Mouse (Mus musculus): ENCODE measurements around the gene Hoxd4. TPM values are rescaled to one million over a fixed set of nuclear protein-coding genes. Genes with fewer than 3 reads are reported as not detected.

Hoxd4 gene
- total RNA-seq, 2 experiments from 2014 or later: 0.55 to 0.57 TPM

- DNase-seq: no peak
- intact Hi-C loops (cut with DNase I): no loop called here
Measured at GRCm38 (mm10) chr2:74738623-74739475, 27.1 kb downstream of the Hoxd4 start.

GRCm38 (mm10) chr2:74739476-74739800, 27.7 kb downstream of the Hoxd4 start:
- intact Hi-C loops (cut with DNase I): no loop called here
- no peak for DNase-seq

GRCm38 (mm10) chr2:74739869-74740268, 28.1 kb downstream of the Hoxd4 start:
- no peak for DNase-seq
- intact Hi-C loops (cut with DNase I): no loop called here

DNA sequence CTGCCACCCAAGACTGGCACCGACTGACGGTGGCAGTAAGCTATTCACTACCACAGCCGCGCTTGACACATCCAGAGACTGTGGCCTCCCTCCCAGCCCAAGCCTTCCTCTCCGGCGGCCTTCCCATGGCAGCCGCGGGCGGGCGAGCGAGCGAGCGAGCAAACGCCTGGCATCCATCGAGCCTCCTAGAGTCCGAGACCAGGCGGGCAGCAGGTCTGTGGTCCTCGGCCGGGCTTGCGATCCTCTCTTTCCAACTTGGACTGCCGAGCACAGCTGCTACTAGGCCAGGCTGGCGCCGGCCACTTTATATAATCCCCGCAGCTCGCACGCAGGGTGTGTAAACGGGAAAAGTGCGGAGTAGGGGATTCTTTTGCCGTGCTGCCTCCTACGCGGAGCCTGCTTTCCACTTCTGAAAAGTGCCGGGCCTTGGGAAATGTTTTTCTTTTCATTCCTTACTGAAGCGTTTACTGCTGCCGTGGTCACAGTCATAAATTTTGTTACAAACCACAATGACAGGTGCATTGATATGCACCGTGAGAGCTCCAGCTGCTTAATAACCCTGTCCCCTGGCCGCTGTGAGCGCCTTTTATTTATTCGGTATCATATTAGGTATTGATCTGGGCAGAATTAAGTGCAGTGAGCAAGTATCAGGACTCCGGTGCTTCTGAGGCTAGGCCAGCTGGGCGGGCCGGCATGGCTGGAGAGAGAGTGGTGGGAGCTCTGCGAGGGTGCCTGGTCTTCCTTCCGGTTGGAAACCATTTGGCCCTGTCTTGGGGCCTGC, 28.8 kb downstream of the Hoxd4 start:
- no peak for DNase-seq
- intact Hi-C loops (cut with DNase I): no loop called here

DNA sequence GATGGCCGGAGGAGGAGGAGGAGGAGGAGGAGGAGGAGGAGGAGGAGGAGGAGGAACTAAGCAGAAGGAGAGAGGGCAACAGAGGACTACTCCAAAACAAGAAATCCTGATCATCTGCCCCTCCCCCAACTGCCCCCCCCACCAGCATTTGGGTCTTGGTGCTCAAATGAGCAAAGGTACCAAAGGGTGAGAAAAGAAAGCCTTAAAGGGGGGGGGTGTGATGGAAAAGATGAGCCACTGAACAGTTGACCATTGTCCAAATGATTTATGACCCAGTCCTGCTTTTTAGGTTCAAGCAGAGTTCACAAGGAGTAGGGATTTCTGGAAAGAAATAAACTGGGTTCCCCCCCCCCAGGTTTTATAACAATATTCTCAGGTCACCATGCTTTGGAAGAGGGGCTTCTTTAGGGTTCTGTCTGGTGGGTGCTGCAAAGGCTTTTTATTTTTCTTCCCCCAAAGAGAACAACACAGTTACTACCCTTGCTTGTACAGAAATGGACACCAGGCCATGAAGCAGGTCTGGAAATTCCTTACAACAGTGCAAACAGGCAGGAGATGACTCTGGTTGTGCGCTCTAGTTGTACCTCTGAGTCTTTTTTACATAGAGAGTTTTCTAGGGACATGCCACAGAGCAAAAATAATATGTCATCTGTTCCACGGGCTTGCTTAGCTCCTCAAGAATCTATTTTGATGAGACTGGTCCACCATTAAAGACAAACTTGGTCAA, 29.7 kb downstream of the Hoxd4 start:
- intact Hi-C loops (cut with DNase I): no loop called here
- no peak for DNase-seq

DNA sequence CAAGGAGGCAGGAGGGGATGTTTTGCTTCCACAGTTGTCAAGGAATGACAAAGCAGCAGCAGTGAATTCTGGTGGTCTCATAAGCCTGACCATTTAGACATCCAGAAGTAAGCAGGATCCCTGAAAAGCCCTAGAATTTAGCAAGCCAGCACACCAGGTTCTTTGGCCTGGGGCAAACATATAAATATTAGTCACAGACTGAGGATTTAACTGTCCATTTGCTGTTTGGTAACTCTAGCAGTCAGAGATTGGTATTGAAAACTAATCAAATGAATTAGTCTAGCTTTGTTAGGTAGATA, 30.2 kb downstream of the Hoxd4 start:
- no peak for DNase-seq
- intact Hi-C loops (cut with DNase I): no loop called here

DNA sequence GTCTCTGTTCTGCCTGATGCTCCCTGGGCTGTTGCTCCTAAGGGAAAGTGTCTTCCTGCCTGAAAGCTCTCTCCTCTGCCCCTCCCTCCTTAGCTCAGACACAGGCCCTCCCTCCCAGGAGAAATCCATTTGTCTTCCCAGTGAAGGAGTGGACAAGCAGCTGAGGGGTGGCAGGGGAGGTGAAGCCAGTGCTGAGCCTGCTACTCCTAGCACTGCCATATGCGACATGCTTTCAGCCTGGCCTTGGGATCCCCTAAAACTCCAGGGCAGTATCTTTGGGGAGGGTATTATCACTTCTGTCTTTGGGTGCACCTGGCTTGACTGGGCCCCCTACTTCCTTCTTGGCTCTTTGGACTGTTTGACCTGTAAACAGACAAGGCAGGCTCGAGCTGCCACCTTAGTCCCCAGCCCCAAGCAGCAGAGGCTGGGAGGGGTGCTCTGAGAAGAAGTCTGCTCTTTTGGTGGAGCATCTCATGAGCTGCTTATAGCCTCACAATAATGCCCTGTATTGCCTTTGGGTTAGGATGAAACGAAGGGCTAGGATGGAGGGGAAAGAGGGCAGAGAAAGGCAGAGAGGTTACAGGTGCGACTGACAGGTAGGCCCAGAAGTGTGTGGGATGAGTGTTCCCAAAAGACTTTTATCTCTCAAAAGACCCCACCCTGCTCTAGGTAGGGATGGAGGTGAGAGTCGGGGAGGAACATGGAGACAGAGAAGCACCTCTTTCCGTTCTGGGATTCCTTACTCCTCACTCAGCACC, 34.0 kb downstream of the Hoxd4 start:
- intact Hi-C loops (cut with DNase I): no loop called here
- DNase-seq: no peak

GRCm38 (mm10) chr2:74746298-74746921, 34.7 kb downstream of the Hoxd4 start:
- DNase-seq: no peak
- intact Hi-C loops (cut with DNase I): no loop called here

GRCm38 (mm10) chr2:74747006-74747405, 35.3 kb downstream of the Hoxd4 start:
- DNase-seq: no peak

DNA sequence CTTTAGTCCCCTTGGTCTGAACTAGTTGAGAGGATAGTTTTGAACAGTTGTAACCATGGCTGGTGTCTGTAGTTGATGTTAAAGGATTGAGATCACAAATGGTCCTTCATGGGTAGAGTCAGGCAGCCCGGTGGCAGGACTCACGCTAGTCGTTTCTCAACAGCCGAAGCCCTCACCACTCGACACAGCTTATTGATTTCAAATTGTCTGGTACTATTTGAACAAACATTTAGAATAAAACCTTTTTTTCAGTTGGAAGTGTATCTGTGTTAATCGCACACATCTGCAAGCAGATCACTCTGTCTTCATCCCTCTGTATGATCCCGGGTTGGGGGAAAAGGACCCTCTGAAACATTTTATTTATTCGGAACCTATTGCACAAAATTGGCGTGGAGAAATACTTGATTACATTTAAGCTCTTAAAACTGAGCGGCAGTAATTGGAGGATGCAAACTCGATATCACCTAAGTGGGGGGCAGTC, 36.0 kb downstream of the Hoxd4 start:
- intact Hi-C loops (cut with DNase I): no loop called here
- DNase-seq: no peak

More at GRCm38 (mm10) chr2:74747006-74747405, 35.3 kb downstream of the Hoxd4 start:
- intact Hi-C loops (cut with DNase I): no loop called here

DNA sequence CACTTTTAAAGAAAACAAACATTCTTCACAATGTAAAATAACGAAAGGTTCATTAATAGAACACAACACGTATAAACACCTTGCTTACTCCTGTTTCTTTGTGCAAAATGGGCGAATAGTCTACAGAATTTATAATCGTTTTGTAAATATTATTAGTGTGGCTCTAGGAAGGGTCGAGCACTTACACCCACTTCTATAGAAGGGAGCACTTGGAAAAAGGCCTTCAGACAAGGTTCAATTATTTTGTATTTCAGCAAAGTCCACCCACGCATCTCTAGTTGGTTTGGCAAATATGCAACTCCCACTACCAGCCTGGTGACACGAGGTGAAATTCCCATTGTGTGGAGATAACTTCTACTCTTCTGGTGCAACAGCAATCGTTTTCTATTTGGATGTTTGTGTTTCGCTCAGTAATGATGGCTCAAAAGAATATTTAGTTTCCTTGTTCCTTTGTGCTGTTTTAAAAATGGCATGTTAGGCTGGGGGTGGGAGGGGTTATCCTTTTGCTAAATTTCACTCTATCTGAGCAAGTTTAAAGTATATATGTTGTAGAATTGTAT, 36.8 kb downstream of the Hoxd4 start:
- intact Hi-C loops (cut with DNase I): no loop called here
- no peak for DNase-seq

DNA sequence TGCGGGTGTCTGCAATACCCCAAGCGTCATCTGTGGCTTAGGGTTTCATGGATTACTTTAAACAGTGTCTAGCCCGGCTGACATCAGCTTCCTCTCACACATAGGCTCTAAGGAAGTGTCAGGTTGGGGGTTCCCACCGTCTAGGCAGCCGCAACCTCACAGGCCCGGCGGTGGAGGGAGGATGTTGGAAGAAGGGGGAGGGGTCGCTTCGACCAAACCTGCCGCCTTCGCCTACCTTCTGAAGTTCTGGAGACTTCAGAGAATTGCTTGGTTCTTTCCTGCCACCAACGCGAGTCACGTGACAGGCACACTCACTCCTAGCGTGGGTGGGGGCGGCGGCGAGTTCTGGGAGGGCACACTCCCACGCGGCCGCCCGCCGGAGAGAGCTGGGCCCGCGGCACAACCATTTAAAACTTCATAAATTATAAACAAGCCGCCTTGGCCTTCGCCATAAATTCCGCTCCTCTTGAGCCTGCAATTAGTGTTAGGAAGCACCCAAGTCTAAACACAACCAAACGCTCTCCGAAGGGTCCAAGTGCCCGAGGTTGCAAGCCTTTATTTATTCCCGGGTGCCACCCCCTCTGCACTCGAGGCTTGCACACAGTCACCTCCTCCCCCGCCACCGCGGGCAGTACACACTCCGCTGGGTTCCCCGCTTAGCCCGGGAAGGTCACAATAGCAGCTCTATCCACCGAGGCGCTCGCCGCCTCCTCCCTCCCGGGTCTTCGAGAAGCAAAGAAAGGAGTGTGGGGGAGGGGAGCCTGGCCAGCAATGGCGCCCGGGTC, 37.8 kb downstream of the Hoxd4 start:
- intact Hi-C loops (cut with DNase I): no loop called here
- no peak for DNase-seq

- intact Hi-C loops (cut with DNase I): no loop called here
- no peak for DNase-seq
Measured at GRCm38 (mm10) chr2:74750731-74751250, 39.1 kb downstream of the Hoxd4 start.

DNA sequence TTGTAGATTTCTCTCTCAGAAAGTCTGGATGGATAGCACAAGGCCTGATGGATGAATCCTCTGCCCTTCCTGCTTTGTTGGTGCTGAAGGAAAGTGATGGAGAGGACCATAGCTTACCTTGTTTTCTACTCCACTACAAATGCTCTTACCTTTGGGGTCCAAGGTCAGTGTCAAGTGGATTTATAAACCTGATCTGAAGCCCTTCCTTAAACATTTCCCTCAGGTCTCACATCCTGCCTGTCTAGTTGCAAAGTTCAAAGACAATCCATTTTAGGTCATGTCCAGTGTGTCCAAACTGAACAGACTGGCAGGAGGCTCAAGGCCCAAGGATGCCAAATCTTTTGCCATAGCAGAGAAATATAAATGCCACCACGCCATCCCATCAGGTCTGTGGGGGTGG, 40.1 kb downstream of the Hoxd4 start:
- no peak for DNase-seq
- intact Hi-C loops (cut with DNase I): no loop called here

- no peak for DNase-seq
- intact Hi-C loops (cut with DNase I): no loop called here
Measured at GRCm38 (mm10) chr2:74752431-74753174, 40.9 kb downstream of the Hoxd4 start.

- DNase-seq: no peak
- intact Hi-C loops (cut with DNase I): no loop called here
Measured at GRCm38 (mm10) chr2:74753175-74753523, 41.4 kb downstream of the Hoxd4 start.

GRCm38 (mm10) chr2:74753711-74754110, 42.0 kb downstream of the Hoxd4 start:
- intact Hi-C loops (cut with DNase I): no loop called here
- DNase-seq: no peak

- intact Hi-C loops (cut with DNase I): no loop called here
- no peak for DNase-seq
Measured at GRCm38 (mm10) chr2:74760146-74760545, 48.4 kb downstream of the Hoxd4 start.

All from heart, postnatal 10 days (tissue).